Mouse (Mus musculus): ENCODE data around the gene Vwa3a. TPM values are rescaled to one million over a fixed set of nuclear protein-coding genes. Genes with fewer than 3 reads are reported as not detected.

Gene Vwa3a
- polyA plus RNA-seq, 1 experiment from 2014 or later: 2.4 TPM

DNA sequence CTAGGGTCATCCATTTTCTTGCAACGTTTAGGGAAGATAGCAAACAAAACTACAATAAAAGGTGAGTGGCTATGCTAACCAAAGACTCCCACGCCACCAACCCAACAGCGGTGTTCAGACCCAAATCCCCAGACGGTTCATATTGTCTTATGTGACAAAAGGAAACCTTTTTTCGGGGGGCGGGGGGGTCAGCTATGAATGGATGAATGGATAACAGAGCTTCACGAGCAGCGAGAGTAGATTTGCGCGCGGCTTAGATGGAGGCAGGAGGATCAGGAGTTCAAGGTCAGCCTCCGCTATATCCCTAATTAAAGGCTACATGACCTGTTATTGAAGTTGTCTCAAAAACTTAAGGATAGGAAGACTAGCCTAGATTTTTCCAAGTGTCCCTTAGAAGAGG, 97.2 kb downstream of the Vwa3a start:
- Histone ChIP-seq H3K4me3 (ENCODE audit: low read depth, low read length) (peak overlapping the region; percentile 64), H3K9ac (replicated peaks; ENCODE audit: low read depth) (peak overlapping the region; percentile 6; the same call in 1 of the 2 replicates), H3K9me3 (ENCODE audit: low read length) (no peaks in the 10 kb centered on the region), H3K27ac (ENCODE audit: low read length) (no peak overlapping the region), H3K27me3 (replicated peaks; ENCODE audit: insufficient read depth, low read length) (no peaks in the 10 kb centered on the region), H3K4me1 (ENCODE audit: insufficient read depth, low read depth, low read length) (peaks cover 2% of the 10 kb centered on the region; the same call in 1 of the 2 replicates), H3K36me3 (ENCODE audit: insufficient read depth, low read length) (no peaks in the 10 kb centered on the region), H3K4me2 (replicated peaks; ENCODE audit: low read depth, low read length) (peak overlapping the region; percentile 39)
- TF ChIP-seq EP300 (IDR thresholded peaks at IDR 0.05): no peak
- TF ChIP-seq CTCF (IDR thresholded peaks at IDR 0.05): no peak
- DNase-seq (ENCODE audit: low spot score): peak; percentile 51
- 4% methylated on average over 12 of the region's 12 CpGs for WGBS
- no peak for ATAC-seq

DNA sequence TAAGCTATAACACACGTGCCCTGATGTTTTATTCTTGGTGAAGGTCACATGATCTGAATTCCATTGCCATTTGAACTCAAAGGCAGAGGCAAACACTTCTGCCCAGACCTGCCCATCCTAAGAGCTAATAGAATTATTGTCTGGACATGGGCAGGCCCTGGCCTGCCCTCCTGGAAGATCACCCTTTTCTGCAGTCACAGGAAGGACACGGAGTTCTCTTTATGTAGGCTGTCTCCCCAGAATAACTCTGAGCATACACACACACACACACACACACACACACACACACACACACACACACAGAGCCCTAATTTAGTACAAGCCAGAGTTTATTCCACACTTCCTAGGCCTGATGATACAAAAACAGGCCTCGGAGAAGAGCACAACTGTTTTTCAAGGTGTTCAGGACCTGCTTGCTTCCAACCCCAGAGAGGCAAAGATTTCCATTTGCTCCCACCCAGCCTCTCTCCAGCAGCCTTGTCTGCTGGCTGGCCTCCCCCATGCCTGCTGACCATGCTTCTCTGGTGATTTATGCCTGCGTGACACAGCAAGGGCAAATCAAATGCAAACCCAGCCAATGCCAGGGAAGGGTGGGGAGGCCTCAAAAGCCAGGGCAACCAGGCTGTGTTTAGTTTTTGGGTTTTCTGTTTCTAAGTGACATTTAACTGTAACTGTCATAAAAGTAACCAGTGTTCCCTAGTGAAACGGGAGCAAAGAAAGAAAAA, 99.5 kb downstream of the Vwa3a start:
- Histone ChIP-seq H3K36me3 (ENCODE audit: insufficient read depth, low read length) (no peaks in the 10 kb centered on the region), H3K4me3 (ENCODE audit: low read depth, low read length) (no peak overlapping the region), H3K9me3 (ENCODE audit: low read length) (no peaks in the 10 kb centered on the region), H3K4me2 (replicated peaks; ENCODE audit: low read depth, low read length) (no peak overlapping the region), H3K27me3 (replicated peaks; ENCODE audit: insufficient read depth, low read length) (no peaks in the 10 kb centered on the region), H3K27ac (ENCODE audit: low read length) (no peak overlapping the region), H3K9ac (replicated peaks; ENCODE audit: low read depth) (no peak overlapping the region), H3K4me1 (ENCODE audit: insufficient read depth, low read depth, low read length) (no peaks in the 10 kb centered on the region)
- no peak for TF ChIP-seq CTCF (IDR thresholded peaks at IDR 0.05)
- TF ChIP-seq EP300 (IDR thresholded peaks at IDR 0.05): no peak
- DNase-seq (ENCODE audit: low spot score) (no peak), ATAC-seq (no peak)
- 63% methylated on average over 5 of the region's 5 CpGs for WGBS

DNA sequence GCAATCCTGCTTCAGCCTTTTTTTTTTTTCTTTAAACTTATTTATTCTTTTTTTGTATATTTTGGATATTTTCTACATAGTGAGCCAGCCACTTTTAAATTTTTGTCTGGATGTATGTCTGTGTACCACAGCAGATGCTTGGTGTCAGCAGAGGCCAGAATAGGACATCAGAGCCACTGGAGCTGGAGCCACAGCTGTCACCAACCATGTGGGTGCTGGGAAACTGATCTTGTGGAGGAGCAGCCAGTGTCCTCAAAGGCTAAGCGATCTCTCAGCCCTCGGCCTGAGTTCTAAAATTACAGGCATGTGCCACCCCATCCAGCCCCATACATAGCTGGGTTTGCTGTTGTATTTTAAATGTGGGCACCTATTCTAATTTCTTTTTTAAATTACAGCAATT, 100.7 kb downstream of the Vwa3a start:
- no peak overlapping the region for H3K4me2 ChIP-seq (replicated peaks; ENCODE audit: low read depth, low read length)
- H3K9ac ChIP-seq (replicated peaks; ENCODE audit: low read depth): no peak overlapping the region
- no peak for ATAC-seq
- 78% methylated on average over 2 of the region's 2 CpGs for WGBS
- H3K4me3 ChIP-seq (ENCODE audit: low read depth, low read length): no peak overlapping the region
- no peak overlapping the region for H3K27ac ChIP-seq (ENCODE audit: low read length)
- TF ChIP-seq EP300 (IDR thresholded peaks at IDR 0.05) (no peak), CTCF (IDR thresholded peaks at IDR 0.05) (no peak)
- H3K9me3 ChIP-seq (ENCODE audit: low read length): no peaks in the 10 kb centered on the region
- H3K4me1 ChIP-seq (ENCODE audit: insufficient read depth, low read depth, low read length): peaks cover 6% of the 10 kb centered on the region; the same call in 1 of the 2 replicates
- no peaks in the 10 kb centered on the region for H3K27me3 ChIP-seq (replicated peaks; ENCODE audit: insufficient read depth, low read length)
- DNase-seq (ENCODE audit: low spot score): no peak
- no peaks in the 10 kb centered on the region for H3K36me3 ChIP-seq (ENCODE audit: insufficient read depth, low read length)

DNA sequence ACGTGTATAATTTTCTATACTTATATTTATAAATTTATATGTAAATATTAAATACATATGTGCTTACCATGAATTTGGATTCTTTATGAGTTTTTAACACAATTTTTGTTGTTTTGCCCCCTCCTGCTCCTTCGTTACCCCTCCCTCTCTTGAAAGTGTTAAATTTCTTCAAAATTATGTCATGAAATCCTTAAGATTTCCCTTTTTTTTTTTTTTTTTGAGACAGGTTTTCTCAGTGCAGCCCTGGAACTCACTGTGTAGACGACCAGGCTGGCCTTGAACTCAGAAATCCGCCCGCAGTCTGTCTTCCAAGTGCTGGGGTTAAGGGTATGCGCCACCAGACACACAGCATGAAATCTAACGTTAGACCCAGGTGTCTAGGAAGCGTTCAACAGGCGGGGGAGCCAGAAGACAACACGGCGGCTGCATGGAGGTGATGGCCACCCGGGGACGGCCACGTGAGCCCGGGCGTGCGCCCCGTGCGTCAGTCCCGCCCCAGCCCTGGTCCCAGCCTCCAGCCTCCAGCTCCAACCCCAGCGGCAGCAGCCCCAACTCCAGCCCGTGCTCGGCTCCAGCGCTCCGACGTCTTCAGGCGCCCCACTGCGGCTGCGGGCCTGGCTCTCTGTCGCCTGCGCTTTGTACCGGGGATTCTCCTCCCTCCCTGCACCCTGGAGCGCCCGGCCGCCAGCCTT, 103.4 kb downstream of the Vwa3a start, which contains the start of gene Eef2k:
Gene Eef2k (plus strand): TSS at position 487 of the 692 bp plus-strand sequence.
- no peaks in the 10 kb centered on the region for H3K36me3 ChIP-seq (ENCODE audit: insufficient read depth, low read length)
- DNase-seq (ENCODE audit: low spot score) (peak; percentile 91), ATAC-seq (peak; percentile 95)
- H3K9me3 ChIP-seq (ENCODE audit: low read length): no peaks in the 10 kb centered on the region
- TF ChIP-seq CTCF (IDR thresholded peaks at IDR 0.05) (peak; percentile 50), EP300 (IDR thresholded peaks at IDR 0.05) (no peak)
- H3K4me3 ChIP-seq (ENCODE audit: low read depth, low read length): peak within 1 kb of the TSS; percentile 65
- WGBS: 3% methylated on average over 33 of the region's 35 CpGs
- peaks cover 13% of the 10 kb centered on the region; the same call in 1 of the 2 replicates for H3K4me1 ChIP-seq (ENCODE audit: insufficient read depth, low read depth, low read length)
- H3K4me2 ChIP-seq (replicated peaks; ENCODE audit: low read depth, low read length): peak within 1 kb of the TSS; percentile 97
- peak within 1 kb of the TSS; percentile 65 for H3K9ac ChIP-seq (replicated peaks; ENCODE audit: low read depth)
- H3K27me3 ChIP-seq (replicated peaks; ENCODE audit: insufficient read depth, low read length): no peaks in the 10 kb centered on the region
- H3K27ac ChIP-seq (ENCODE audit: low read length): peak within 1 kb of the TSS; percentile 90

DNA sequence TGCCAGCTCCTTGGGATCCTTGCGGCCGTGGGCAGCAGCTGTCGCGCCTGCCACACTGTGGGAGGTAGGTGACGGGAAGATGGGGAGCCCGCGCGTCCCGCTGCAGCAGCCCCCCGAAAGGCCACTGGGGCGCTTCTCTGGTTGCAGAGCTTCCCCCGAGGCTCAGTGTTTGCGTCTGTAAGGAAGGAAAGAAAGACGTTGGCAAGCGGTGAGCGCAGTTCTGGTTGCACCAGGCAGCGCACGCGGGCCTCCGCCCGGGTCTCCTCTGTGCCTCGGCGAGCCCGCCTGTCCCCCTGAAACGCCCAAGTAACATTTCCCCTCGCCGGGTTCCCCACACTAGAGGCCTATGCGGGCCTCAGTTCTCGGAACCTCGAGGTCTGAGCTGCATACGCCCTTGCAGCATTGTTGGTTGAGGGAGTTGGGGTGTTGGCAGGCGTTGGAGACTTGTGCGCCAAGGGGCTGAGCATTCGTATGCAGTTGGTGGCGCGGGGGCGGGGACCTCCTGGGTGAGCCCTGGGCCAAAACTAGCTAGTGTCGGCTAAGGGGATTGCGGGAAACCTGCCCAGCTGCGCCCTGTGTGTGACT, 104.0 kb downstream of the Vwa3a start:
- H3K9ac ChIP-seq (replicated peaks; ENCODE audit: low read depth): peak overlapping the region; percentile 65
- H3K36me3 ChIP-seq (ENCODE audit: insufficient read depth, low read length): no peaks in the 10 kb centered on the region
- H3K27me3 ChIP-seq (replicated peaks; ENCODE audit: insufficient read depth, low read length): no peaks in the 10 kb centered on the region
- peak; percentile 77 for ATAC-seq
- no peak for TF ChIP-seq CTCF (IDR thresholded peaks at IDR 0.05)
- no peak for TF ChIP-seq EP300 (IDR thresholded peaks at IDR 0.05)
- peak overlapping the region; percentile 90 for H3K27ac ChIP-seq (ENCODE audit: low read length)
- peaks cover 13% of the 10 kb centered on the region; the same call in 1 of the 2 replicates for H3K4me1 ChIP-seq (ENCODE audit: insufficient read depth, low read depth, low read length)
- DNase-seq (ENCODE audit: low spot score): peak; percentile 90
- peak overlapping the region; percentile 65 for H3K4me3 ChIP-seq (ENCODE audit: low read depth, low read length)
- peak overlapping the region; percentile 97 for H3K4me2 ChIP-seq (replicated peaks; ENCODE audit: low read depth, low read length)
- no peaks in the 10 kb centered on the region for H3K9me3 ChIP-seq (ENCODE audit: low read length)
- 0% methylated on average over 40 of the region's 40 CpGs for WGBS

DNA sequence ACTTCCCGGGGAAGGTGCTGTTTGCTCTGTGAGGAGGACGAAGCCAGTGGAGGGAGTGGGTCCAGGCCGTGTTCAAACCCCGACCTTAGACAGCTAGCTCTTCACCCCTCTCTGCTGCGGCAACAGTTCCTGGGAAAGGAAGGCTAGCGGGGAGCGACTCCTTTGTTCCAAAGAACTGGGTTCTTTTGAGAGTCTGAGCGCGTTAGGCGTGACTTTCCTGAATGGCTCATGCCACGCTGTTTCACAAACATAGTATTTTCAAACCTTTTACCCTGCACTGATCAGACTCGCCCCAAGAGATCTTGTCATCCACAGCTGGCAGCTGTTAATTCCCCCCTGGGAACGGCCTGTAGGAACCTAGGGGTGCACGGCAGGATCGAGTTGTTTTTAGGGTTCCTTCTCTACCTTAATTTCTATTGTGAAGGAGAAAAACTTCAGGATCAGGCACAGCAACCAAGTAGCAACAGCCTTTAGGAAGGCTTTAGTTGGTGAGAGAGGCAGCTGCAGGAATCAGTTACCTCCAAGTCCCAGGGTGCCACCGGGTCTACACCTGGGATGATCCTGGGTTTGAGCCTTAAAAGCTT, 104.8 kb downstream of the Vwa3a start:
- peaks cover 13% of the 10 kb centered on the region; the same call in 1 of the 2 replicates for H3K4me1 ChIP-seq (ENCODE audit: insufficient read depth, low read depth, low read length)

More for the DNA sequence above, 104.8 kb downstream of the Vwa3a start:
- 3% methylated on average over 16 of the region's 16 CpGs for WGBS
- TF ChIP-seq CTCF (IDR thresholded peaks at IDR 0.05) (no peak), EP300 (IDR thresholded peaks at IDR 0.05) (no peak)
- H3K4me3 ChIP-seq (ENCODE audit: low read depth, low read length): peak overlapping the region; percentile 65
- DNase-seq (ENCODE audit: low spot score): no peak
- 0 out of 2 replicates have a peak overlapping the region, but pooled peaks have one; percentile 90 for H3K27ac ChIP-seq (ENCODE audit: low read length)
- H3K36me3 ChIP-seq (ENCODE audit: insufficient read depth, low read length): no peaks in the 10 kb centered on the region
- H3K27me3 ChIP-seq (replicated peaks; ENCODE audit: insufficient read depth, low read length): no peaks in the 10 kb centered on the region
- H3K9ac ChIP-seq (replicated peaks; ENCODE audit: low read depth): peak overlapping the region; percentile 65
- H3K9me3 ChIP-seq (ENCODE audit: low read length): no peaks in the 10 kb centered on the region
- ATAC-seq: no peak; the same call in 1 of the 2 replicates
- H3K4me2 ChIP-seq (replicated peaks; ENCODE audit: low read depth, low read length): peak overlapping the region; percentile 97

All from lung, postnatal 0 days (tissue).